Mouse (Mus musculus) Patski (cell line): ENCODE results near the gene Il31. TPM values are rescaled to one million over a fixed set of nuclear protein-coding genes. Genes with fewer than 3 reads are reported as not detected.

Experiments
- ATAC-seq: fragments of 100-300 bp; one replicate; pipeline ENCODE4 v1.8.0; 2021
- CTCF ChIA-PET: fragments of 350-600 bp; sonication (Branson Sonifier 250); formaldehyde crosslinking; loops from one replicate; lab custom pipeline; 2022; ENCODE audit warnings: inconsistent platforms; lab: Charles Lee
- POLR2A ChIA-PET: fragments of 350-600 bp; sonication (Branson Sonifier 250); formaldehyde crosslinking; loops from one replicate; lab custom pipeline; 2022; ENCODE audit warnings: antibody characterized with exemption, inconsistent platforms; lab: Charles Lee
- DNase-seq: peaks from one replicate; pipeline ENCODE4 v3.0.0-alpha.2; 2011; ENCODE audit warnings: low read depth, low spot score
- H3K27me3 ChIP-seq: fragments of 371-371 bp; one replicate; pipeline ENCODE4 v1.5.1; 2021
- CTCF ChIP-seq: fragments of 100-300 bp; IDR thresholded peaks from one replicate; pipeline ENCODE4 v1.5.1; 2021
- in situ Hi-C: fragments of 300-500 bp; cut with MboI; formaldehyde crosslinking; loops from 3 replicates; pipeline ENCODE4 v1.11.1; 2018; ENCODE audit warnings: low pct_unique_long_range_greater_than_20kb, mixed read lengths
- polyA plus RNA-seq: library from polyadenylated mRNA; unstranded; gene quantifications from one replicate; pipeline ENCODE4 v1.2.3, GENCODE M21; 2021

The Il31 gene
- polyA plus RNA-seq, 1 experiment from 2014 or later, result not detected

GRCm38 (mm10) chr5:123439312-123439711, 50.0 kb downstream of the Il31 start:
- no peak for TF ChIP-seq CTCF
- no peak for ATAC-seq
- H3K27me3 ChIP-seq, result no peaks in the 10 kb centered on the region
- POLR2A ChIA-PET, result no interaction called here
- in situ Hi-C loops, result loop anchor here (10.0 kb wide), 1 partner anchor 155 kb away; no protein-coding TSS in a partner anchor
- no peak for DNase-seq
- CTCF ChIA-PET, result interaction anchor here (1.2 to 7.5 kb wide), 2 partner anchors 44 to 62 kb away, joined by 3 to 65 read pairs; no protein-coding TSS in a partner anchor

DNA sequence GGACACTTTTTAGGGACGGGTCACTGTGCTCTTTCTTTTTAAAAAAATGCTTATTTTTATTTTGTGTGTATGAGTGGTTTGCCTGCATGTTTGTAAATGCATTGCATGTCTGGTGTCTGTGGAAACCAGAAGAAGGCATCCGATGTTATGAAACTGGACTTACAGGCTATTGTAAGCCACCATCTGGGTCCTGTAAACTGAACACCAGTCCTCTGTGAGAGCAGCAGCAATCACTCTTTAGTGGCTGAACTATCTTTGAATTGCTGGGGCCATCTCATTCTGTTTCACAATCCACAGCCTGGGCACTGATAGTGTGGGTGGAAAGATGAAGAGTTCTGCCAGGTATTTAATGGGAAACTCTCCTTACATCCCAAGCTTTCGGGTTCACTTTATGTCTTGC, 50.9 kb downstream of the Il31 start:
- ATAC-seq (no peak), DNase-seq (no peak)
- no peak for TF ChIP-seq CTCF
- in situ Hi-C loops, result loop anchor here (10.0 kb wide), 1 partner anchor 154 kb away; no protein-coding TSS in a partner anchor
- CTCF ChIA-PET, result interaction anchor here (3.7 to 7.5 kb wide), 2 partner anchors 61 to 69 kb away, joined by 21 to 65 read pairs; no protein-coding TSS in a partner anchor
- POLR2A ChIA-PET, result no interaction called here
- no peaks in the 10 kb centered on the region for H3K27me3 ChIP-seq

- in situ Hi-C loops, result loop anchor here (10.0 kb wide), 1 partner anchor 152 kb away; no protein-coding TSS in a partner anchor
Measured at GRCm38 (mm10) chr5:123436780-123437175, 52.5 kb downstream of the Il31 start.

DNA sequence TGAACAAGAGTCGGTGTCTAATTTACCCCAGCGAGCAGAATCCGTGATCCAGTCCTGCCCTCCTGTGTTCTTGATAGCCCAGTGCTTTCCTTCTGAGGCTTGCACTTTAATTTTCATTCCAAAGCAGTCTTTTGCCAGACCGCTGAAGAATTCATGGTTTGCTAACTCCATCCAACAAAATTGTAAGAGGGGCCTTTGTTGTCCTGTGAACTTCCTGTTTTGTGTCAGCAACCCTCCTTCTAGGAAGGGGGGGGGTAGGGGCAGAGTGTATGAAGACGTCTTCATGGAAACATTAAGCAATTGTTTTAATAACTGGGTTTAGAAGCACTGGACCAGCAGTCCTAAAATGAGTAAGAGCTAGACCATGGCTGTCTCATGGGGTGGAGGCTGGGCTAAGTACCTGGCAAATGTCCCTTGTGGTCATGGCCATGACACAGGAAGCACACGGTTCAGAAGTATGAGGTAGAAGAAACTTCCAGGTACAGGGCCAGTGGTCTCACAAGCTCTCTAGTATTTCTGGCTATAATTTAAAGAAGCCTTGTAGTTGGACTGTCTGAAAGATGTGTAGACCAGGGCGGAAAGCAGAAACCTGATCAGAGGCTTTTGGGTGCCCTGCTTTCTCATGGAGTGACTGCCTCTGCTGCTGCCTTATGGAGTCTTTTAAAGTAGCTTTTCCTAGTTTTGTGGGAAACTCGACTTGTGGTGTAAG, 53.1 kb downstream of the Il31 start:
- in situ Hi-C loops, result loop anchor here (10.0 kb wide), 1 partner anchor 151 kb away; no protein-coding TSS in a partner anchor
- ATAC-seq, result peak; percentile 54
- peak; percentile 56 for DNase-seq
- POLR2A ChIA-PET, result interaction anchor here (1.0 kb wide), 1 partner anchor 57 kb away, joined by 3 read pairs; no protein-coding TSS in a partner anchor
- no peaks in the 10 kb centered on the region for H3K27me3 ChIP-seq
- CTCF ChIA-PET, result interaction anchor here (0.7 to 3.7 kb wide), 25 partner anchors 9 to 191 kb away, joined by 3 to 51 read pairs (median 5); partner anchors contain the start of gene Wdr66
- TF ChIP-seq CTCF, result peak; percentile 62

More at GRCm38 (mm10) chr5:123436780-123437175, 52.5 kb downstream of the Il31 start:
- no peak for DNase-seq
- TF ChIP-seq CTCF, result peak; percentile 85
- peak; percentile 9 for ATAC-seq
- H3K27me3 ChIP-seq, result no peaks in the 10 kb centered on the region
- CTCF ChIA-PET, result interaction anchor here (0.7 to 3.7 kb wide), 28 partner anchors 8 to 191 kb away, joined by 3 to 51 read pairs (median 4); partner anchors contain the start of gene Wdr66
- POLR2A ChIA-PET, result interaction anchor here (0.8 to 1.0 kb wide), 2 partner anchors 58 to 60 kb away, joined by 3 read pairs; no protein-coding TSS in a partner anchor

DNA sequence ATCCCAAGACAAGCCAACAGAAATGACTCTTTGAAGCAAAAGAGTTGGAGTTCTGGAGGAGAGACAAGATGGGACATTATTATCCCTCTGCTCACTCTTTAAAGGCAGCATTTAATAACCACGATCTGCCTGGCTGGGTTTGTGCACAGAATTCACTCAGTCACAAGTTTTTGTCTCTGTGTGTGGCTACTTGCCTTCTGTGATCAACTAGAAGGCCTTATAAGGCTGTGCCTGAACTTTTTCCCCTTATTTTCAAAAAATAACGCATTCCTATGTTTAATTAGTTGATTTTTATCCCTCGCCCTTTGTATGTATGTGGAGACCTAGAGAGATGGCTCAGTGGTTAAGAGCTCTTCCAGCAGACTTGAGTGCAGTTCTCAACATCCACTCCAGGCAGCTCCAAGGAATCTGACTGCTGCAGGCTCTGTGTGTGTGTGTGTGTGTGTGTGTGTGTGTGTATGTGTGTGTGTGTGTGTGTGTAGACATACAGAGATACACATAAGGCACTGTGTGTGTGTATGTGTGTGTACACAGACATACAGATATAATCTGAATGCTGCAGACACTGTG, 56.9 kb downstream of the Il31 start:
- POLR2A ChIA-PET, result no interaction called here
- in situ Hi-C loops, result loop anchor here (5.0 to 10.0 kb wide), 2 partner anchors 50 to 148 kb away; no protein-coding TSS in a partner anchor
- no peak for TF ChIP-seq CTCF
- CTCF ChIA-PET, result interaction anchor here (1.3 to 1.4 kb wide), 2 partner anchors 17 to 55 kb away, joined by 3 read pairs; no protein-coding TSS in a partner anchor
- DNase-seq (peak; percentile 42), ATAC-seq (no peak)
- no peaks in the 10 kb centered on the region for H3K27me3 ChIP-seq

GRCm38 (mm10) chr5:123431524-123432304, 57.6 kb downstream of the Il31 start:
- ChIA-PET CTCF (interaction anchor here (1.4 kb wide), 1 partner anchor 54 kb away, joined by 3 read pairs; no protein-coding TSS in a partner anchor), POLR2A (no interaction called here)
- no peak for ATAC-seq
- DNase-seq, result no peak
- no peaks in the 10 kb centered on the region for H3K27me3 ChIP-seq
- in situ Hi-C loops, result loop anchor here (5.0 to 10.0 kb wide), 2 partner anchors 49 to 147 kb away; no protein-coding TSS in a partner anchor
- TF ChIP-seq CTCF, result no peak

Other genes starting within 250 kb of the Il31 start
- gene Wdr66, start 237.4 kb downstream of the Il31 start, polyA plus RNA-seq, result 0.14 TPM
- gene Bcl7a, start 145.7 kb downstream of the Il31 start, polyA plus RNA-seq, result 19.3 TPM
- 20.1 TPM for gene Mlxip, start 94.7 kb downstream of the Il31 start, polyA plus RNA-seq
- gene Lrrc43, start 184 bp downstream of the Il31 start, polyA plus RNA-seq, result not detected
- 0.22 TPM for gene B3gnt4, start 21.0 kb upstream of the Il31 start, polyA plus RNA-seq
- gene Diablo, start 34.7 kb upstream of the Il31 start, polyA plus RNA-seq, result 58.4 TPM
- gene Gm49027, start 36.0 kb upstream of the Il31 start, polyA plus RNA-seq, result 0.37 TPM
- 30.9 TPM for gene Vps33a, start 83.5 kb upstream of the Il31 start, polyA plus RNA-seq
- 51.3 TPM for gene Clip1, start 195.1 kb upstream of the Il31 start, polyA plus RNA-seq
- gene Zcchc8, start 231.6 kb upstream of the Il31 start, polyA plus RNA-seq, result 75.4 TPM